Mouse (Mus musculus) lung, postnatal 10 days (tissue): ENCODE data around the gene Rev1.

Source experiments
- DNase-seq: peaks from one replicate; pipeline ENCODE4 v3.0.0; 2021

Gene Rev1

DNA sequence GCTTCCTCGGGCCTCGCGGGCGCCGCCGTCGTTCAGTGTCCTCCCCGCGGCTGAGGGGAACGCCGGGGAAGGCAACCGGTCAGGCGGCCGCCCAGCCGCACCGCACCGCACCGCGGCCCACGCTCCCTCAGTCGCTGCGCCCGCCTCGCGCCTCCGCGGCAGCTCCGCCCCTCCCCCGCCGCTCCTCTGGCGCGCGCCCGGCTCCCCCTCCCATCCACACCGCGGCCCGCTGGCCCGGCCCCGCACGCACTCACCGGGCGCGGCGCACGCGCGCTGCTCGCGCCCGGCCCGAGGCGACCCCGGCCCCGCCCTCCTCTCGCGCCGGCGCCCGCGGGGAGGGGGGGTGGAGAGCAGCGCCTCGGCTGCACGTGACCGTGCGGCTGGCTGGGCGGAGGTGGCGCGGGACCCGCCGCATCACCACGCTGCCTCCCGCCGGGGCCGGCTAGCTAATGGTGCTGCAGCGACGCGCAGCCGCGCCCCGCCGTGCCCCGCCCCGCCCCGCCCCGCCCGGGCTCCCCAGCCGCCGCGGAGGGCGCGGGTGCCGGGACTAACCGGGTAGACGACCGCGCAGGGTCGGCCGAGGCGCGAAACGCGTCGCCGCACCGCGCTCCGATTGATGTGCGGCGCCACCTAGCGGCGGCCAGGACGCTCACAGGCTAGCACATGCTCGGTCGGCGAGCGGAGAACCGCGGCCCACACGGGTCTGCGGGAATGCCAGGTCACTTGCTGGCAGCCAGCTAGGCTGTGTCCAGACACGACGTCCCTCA is at the start of gene Rev1:
Gene Rev1 (minus strand): TSS at position 301 of the 767 bp plus-strand sequence.
- DNase-seq, result peak; percentile 93

DNA sequence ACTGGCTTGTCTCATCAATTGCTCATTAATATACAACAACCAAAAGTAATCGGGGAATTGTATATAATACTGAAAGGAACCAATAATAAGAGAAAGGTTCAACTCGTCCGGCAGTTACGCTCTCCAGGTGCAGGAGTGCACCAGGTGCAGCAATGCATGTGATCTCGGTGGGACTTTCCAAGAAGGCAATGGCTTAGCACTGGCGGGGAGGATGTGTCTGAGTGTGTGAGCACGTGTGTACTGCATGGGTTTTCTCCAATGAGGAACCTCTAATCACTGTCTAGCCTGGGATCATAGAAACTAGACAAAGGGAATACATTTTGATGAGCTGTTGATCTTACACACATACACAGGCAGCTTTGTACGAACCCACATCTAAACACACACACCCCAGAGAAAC is 49.3 kb upstream of the Rev1 start:
- no peak for DNase-seq

- no peak for DNase-seq
Measured at GRCm38 (mm10) chr1:38176077-38176476, 46.5 kb upstream of the Rev1 start.

DNA sequence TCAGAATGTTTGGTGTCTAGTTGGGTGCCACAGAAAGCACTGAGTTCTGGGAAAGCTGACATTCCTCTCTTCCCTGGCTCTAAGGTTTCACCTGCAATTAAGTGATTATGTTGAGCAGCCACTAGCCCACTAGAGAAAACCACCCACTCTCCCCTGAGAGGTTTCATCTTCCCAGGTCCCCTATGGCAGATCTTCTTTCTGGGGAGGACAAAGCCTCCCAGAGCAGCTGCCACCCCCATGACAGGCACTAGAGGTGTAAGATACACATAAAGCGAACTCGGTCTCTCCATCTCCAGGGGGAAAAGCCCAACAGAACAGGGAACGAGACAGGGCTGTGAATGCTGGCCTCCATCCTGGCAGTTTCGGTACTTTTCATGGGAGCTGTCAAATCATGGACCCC is 42.3 kb upstream of the Rev1 start:
- no peak for DNase-seq

GRCm38 (mm10) chr1:38165696-38166095 is 36.1 kb upstream of the Rev1 start:
- no peak for DNase-seq

DNA sequence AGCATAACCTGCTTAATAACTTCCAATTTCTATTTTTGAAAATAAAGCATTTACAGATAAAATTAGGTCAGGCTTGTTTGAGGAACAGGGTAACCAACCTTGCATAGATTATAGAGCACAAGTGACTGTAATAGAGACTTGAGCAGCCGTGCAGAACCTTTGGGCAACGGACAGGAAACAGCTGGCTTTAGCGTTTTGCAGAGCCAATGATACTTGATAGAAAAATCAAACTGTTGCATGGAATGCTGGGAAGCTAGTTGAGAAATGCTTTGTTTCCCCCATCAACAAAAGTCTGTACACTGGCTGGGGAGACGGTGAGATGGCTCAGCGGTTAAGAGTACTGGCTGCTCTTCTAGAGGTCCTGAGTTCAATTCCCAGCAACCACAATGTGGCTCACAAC is 20.5 kb upstream of the Rev1 start:
- no peak for DNase-seq

DNA sequence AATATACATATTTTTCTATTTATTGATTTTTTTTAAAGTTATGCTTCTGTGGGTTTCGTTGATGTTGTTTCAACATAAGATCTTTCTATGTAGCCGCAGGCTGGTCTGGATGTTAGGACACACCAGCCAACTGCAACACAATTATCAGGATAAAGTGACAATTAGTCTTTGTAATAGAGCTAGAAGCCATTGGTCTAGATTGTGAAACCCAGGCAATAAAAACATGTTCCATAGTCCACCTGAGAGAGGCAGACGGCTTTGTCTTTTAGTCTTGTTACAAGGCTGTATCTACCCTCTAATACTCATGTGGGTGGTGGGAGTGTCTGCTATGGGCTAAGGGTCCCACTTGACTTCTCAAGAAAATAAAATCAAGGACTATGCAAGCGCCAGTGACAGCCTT is 16.4 kb upstream of the Rev1 start:
- DNase-seq, result no peak

GRCm38 (mm10) chr1:38141371-38141770 is 11.8 kb upstream of the Rev1 start:
- DNase-seq, result no peak

DNA sequence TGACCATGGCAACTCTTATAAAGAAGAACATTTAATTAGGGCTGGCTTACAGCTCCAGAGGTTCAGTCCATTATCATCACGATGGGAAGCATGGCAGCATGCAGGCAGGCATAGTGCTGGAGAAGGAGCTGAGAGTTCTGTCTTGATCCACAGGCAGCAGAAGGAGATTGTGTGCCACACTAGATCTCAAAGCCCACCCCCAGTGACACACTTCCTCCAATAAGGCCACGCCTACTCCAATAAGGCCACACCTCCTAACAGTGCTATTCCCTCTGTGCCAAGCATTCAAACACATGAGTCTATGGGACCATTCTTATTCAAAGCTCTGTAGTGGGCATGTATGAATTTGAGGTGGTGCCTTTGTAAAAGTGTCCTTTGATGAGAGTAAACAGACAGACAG is 11.3 kb upstream of the Rev1 start:
- DNase-seq, result no peak

DNA sequence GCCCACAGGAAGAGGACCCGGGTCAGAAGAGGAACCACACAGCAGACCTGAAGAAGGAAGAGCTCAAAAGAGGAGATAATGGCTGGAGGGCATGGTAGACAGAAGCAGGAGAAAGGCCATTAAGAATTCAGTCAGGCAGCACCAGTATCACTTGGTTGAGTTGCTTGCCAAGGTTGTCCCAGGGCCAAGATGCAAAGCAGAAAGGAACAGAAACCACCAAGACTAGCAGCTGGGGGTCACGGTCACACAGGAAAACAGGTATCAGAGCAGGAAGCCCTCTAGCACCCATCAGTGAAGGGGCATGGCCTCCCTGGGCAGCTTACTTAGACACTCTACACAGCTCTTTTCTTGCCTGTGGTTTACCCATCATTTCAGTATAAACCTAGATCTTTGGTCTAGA is 9.8 kb upstream of the Rev1 start:
- no peak for DNase-seq

DNA sequence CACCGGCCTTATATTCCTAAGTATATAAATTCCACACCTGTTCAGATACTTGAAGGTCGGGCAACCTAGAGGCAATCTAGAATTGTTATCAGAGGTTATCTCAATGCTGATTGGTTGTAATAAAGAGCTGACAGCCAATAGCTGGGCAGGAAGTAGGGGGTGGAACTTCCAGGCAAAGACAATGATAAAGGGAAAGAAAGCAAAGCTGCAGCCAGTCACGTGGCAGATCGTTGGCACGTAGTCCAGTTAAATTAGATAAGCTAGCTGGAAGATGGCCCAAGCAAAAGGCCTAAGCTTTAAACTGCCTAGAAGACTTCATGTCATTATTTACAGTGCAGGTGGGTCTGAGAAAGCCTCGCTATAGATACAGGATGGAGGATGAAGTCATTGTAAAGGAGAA is 3.3 kb upstream of the Rev1 start:
- DNase-seq, result peak; percentile 51

DNA sequence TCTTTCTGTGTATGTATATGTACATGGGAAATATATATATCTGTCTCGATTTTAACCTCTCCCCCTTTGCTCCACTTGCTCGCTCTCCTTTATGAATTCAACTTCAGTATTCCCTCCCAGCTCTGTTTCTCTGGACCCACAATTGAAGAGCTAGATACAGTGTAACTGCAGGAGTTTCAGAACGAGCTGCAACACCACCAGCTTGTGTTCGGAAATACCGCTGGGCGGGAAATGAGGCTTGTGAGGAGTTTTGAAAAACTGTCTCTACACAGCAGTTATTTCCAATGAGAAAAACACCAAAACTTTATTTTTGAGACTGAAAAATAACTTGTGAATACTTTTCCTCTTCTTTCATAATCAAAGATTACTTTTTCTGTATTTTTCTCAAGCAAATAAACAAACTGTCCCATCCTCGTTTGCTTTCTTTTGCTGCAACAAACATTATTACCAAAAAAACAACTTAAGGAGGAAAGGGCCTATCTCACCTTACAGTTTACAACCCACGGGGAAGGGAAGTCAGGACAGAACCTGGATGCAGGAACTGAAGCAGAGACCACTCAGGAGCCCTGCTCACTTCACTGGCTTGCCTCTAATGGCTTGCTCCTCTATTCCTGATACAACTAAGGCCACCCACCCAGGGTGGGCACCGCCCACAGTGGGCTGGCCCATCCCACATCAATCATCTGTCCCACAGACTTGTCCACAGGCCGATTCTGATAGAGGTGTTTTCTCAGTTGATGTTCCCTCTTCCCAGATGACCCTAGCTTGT is 1.3 kb upstream of the Rev1 start:
- peak; percentile 39 for DNase-seq

DNA sequence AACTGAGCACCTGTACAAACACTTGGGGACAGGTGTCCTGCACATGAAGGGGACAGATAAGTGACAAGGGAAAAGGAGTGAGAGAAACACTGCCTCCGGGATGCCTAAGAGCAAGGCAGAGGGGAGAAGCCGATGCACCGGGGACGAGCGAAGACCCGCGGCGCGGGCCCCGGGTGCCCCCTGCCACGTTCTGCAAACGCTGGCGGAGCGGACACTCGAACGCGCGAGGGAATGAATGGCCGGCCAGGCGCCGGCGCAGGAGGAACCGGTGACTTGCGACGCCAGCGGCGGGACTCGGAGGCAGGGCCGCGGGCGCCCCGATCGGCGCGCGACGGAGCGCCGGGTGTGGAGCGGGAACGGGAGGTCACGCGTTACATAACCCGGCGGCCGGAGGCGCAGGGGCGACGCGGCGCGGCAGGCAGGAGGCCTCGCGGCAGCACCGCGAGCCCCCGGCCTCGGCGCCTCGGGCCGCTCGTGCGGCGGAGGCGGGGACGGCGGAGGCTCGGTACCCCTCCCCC is 623 bp downstream of the Rev1 start:
- DNase-seq, result peak; percentile 59

DNA sequence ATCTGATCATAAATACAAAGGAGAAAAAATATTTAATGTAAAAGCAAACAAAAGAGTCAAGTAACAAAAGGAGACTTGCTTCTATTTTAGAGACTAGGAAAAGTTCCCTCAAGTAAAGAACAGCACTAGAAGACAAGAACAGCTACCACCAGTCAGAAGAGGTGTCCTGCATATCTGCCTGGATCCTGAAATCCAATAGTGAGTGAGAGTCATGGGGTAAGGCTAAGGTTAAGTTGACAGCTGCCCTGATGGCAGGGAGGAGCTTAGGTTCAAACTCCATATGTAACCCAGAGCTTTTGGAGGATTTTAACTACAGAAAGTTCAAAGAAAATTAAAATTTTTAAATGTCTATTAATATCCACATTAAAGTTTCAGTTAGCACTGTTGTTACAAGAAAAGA is 2.6 kb downstream of the Rev1 start:
- DNase-seq, result no peak

GRCm38 (mm10) chr1:38126426-38126825 is 3.2 kb downstream of the Rev1 start:
- DNase-seq, result no peak

GRCm38 (mm10) chr1:38124261-38124660 is 5.3 kb downstream of the Rev1 start:
- no peak for DNase-seq

GRCm38 (mm10) chr1:38120877-38121276 is 8.7 kb downstream of the Rev1 start:
- no peak for DNase-seq

DNA sequence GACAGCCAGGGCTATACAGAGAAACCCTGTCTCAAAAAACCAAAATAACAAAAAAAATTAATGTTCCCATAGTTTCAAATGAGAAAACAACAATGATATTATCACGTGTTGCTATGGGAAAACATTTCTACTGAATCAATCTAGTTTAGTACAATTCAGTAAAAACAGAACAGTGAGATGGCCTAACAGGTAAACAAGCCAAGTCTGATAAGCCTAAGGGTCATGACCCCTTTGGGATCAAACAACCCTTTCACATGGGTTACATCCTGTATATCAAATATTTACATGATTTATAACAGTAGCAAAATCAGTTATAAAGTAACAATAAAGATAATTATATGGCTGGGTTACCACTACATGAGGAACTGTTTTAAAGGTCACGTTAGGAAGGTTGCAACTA is 11.0 kb downstream of the Rev1 start:
- no peak for DNase-seq

DNA sequence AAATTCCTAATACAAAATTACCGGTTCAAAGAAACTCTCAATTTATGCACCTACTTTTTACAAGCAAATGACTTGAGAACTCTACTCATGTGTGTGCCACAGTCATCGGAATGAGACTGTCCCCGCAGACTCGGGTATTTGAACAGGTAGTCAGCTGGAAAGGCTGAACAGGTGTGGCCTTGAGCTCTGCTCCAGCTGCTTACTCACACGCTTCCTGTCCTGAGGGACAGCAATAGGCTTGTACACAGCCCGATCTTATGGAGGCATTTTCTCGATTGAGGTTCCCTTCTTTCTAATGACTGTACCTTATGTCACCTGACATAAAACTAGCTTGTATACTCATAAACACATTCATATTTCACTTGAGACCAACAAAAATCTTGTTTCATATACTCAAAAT is 19.8 kb downstream of the Rev1 start:
- no peak for DNase-seq

DNA sequence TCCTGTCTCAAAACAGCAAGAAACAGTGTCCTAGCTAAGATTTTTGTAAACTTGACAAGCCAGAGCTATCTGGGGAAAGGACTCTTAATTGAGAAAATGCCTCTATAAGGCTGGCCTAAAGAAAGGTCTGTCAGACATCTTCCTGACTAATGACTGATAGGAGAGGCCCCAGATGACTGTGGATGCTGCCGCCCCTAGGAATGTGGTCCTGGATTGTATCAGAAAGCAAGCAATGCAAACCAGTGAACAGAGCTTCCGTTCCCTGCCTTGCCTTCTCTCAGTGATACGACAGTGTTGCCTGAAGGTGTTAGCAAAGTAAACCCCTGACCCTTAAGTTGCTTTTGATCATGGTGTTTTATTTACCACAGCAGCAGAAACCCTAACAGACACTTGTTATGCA is 25.8 kb downstream of the Rev1 start:
- DNase-seq, result no peak

- DNase-seq, result no peak
Measured at GRCm38 (mm10) chr1:38103214-38103613, 26.4 kb downstream of the Rev1 start.

GRCm38 (mm10) chr1:38081316-38081715 is 48.3 kb downstream of the Rev1 start:
- DNase-seq, result no peak

- no peak for DNase-seq
Measured at GRCm38 (mm10) chr1:38071326-38071725, 58.3 kb downstream of the Rev1 start.

DNA sequence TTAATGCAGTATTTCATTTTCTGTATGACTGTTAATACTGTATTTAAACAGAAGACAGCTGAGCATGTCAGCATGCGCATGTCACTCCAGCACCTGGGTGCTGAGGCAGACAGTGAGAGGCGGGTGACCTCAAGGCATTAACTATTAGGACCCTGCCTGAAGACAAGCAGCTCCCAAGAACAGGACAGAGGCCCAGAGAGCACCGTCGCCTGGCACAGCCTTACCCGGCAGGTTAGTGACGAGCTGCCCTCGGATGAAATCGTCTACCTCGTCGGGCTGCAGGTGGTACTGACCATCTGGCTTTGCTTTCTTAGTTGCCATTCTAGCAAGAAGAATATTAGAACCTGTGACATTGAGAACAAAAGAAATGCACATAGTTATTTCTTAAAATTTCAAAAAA is 62.3 kb downstream of the Rev1 start:
- no peak for DNase-seq
